Mouse (Mus musculus): ENCODE data around the gene Kat8.
"Not testable (repeated sequence)": the region's sequence is repeated elsewhere in the genome, so short reads cannot be mapped to it uniquely, and the experiment has no call there.

Kat8 gene

GRCm38 (mm10) chr7:127890798-127891197, 21.5 kb upstream of the Kat8 start, which contains the start of gene Prss53:
Gene Prss53 (minus strand): TSS chr7:127890970.
- no peak for TF ChIP-seq POU5F1 (IDR thresholded peaks at IDR 0.05; ENCODE audit: borderline replicate concordance, low read length)
- TF ChIP-seq NANOG (IDR thresholded peaks at IDR 0.05; ENCODE audit: borderline replicate concordance, low read length): no peak
- TF ChIP-seq CTCF (conservative IDR thresholded peaks at IDR 0.05; ENCODE audit: low read length): no peak
- Histone ChIP-seq H3K4me1 (replicated peaks; ENCODE audit: low read depth, low read length) (peaks cover 62% of the 10 kb centered on the region), H3K9me3 (ENCODE audit: low read length) (no peaks in the 10 kb centered on the region), H3K4me3 (replicated peaks; ENCODE audit: low read length) (no peak within 1 kb of the TSS), H3K36me3 (ENCODE audit: insufficient read depth, low read length) (peaks cover 87% of the 10 kb centered on the region), H3K27me3 (ENCODE audit: insufficient read depth, low read length) (no peaks in the 10 kb centered on the region)

GRCm38 (mm10) chr7:127894480-127894879, 17.8 kb upstream of the Kat8 start:
- H3K4me1 ChIP-seq (replicated peaks; ENCODE audit: low read depth, low read length): peaks cover 59% of the 10 kb centered on the region

GRCm38 (mm10) chr7:127895442-127895841, 16.9 kb upstream of the Kat8 start, which contains the start of the genes Gm21974 and Vkorc1:
Gene Gm21974 (minus strand): TSS chr7:127895454.
Gene Vkorc1 (minus strand): TSS chr7:127895617.
- Histone ChIP-seq H3K27me3 (ENCODE audit: insufficient read depth, low read length) (no peaks in the 10 kb centered on the region), H3K4me3 (replicated peaks; ENCODE audit: low read length) (peak within 1 kb of the TSS; percentile 92), H3K4me1 (replicated peaks; ENCODE audit: low read depth, low read length) (peaks cover 63% of the 10 kb centered on the region), H3K9me3 (ENCODE audit: low read length) (no peaks in the 10 kb centered on the region), H3K36me3 (ENCODE audit: insufficient read depth, low read length) (peaks cover 41% of the 10 kb centered on the region)
- TF ChIP-seq NANOG (IDR thresholded peaks at IDR 0.05; ENCODE audit: borderline replicate concordance, low read length) (peak; percentile 14; the same call in 1 of the 2 replicates), CTCF (conservative IDR thresholded peaks at IDR 0.05; ENCODE audit: low read length) (no peak), POU5F1 (IDR thresholded peaks at IDR 0.05; ENCODE audit: borderline replicate concordance, low read length) (no peak)

More at GRCm38 (mm10) chr7:127894480-127894879, 17.8 kb upstream of the Kat8 start:
- Histone ChIP-seq H3K9me3 (ENCODE audit: low read length) (no peaks in the 10 kb centered on the region), H3K27me3 (ENCODE audit: insufficient read depth, low read length) (no peaks in the 10 kb centered on the region), H3K4me3 (replicated peaks; ENCODE audit: low read length) (peak overlapping the region; percentile 92), H3K36me3 (ENCODE audit: insufficient read depth, low read length) (peaks cover 51% of the 10 kb centered on the region)
- TF ChIP-seq NANOG (IDR thresholded peaks at IDR 0.05; ENCODE audit: borderline replicate concordance, low read length) (no peak), CTCF (conservative IDR thresholded peaks at IDR 0.05; ENCODE audit: low read length) (no peak), POU5F1 (IDR thresholded peaks at IDR 0.05; ENCODE audit: borderline replicate concordance, low read length) (no peak)

GRCm38 (mm10) chr7:127895891-127896290, 16.4 kb upstream of the Kat8 start:
- peak overlapping the region; percentile 92 for H3K4me3 ChIP-seq (replicated peaks; ENCODE audit: low read length)
- H3K36me3 ChIP-seq (ENCODE audit: insufficient read depth, low read length): peaks cover 36% of the 10 kb centered on the region
- peaks cover 59% of the 10 kb centered on the region for H3K4me1 ChIP-seq (replicated peaks; ENCODE audit: low read depth, low read length)
- not testable (repeated sequence) for H3K9me3 ChIP-seq (ENCODE audit: low read length); H3K27me3 ChIP-seq (ENCODE audit: insufficient read depth, low read length)

- peak overlapping the region; percentile 92 for H3K4me3 ChIP-seq (replicated peaks; ENCODE audit: low read length)
- peaks cover 32% of the 10 kb centered on the region for H3K36me3 ChIP-seq (ENCODE audit: insufficient read depth, low read length)
- TF ChIP-seq CTCF (conservative IDR thresholded peaks at IDR 0.05; ENCODE audit: low read length) (peak; percentile 95), NANOG (IDR thresholded peaks at IDR 0.05; ENCODE audit: borderline replicate concordance, low read length) (no peak)
- H3K27me3 ChIP-seq (ENCODE audit: insufficient read depth, low read length): no peaks in the 10 kb centered on the region
- peaks cover 55% of the 10 kb centered on the region for H3K4me1 ChIP-seq (replicated peaks; ENCODE audit: low read depth, low read length)
- no peaks in the 10 kb centered on the region for H3K9me3 ChIP-seq (ENCODE audit: low read length)
Measured at GRCm38 (mm10) chr7:127896384-127896783, 15.9 kb upstream of the Kat8 start.

GRCm38 (mm10) chr7:127897542-127897941, 14.8 kb upstream of the Kat8 start:
- Histone ChIP-seq H3K4me1 (replicated peaks; ENCODE audit: low read depth, low read length) (peaks cover 55% of the 10 kb centered on the region), H3K9me3 (ENCODE audit: low read length) (no peaks in the 10 kb centered on the region), H3K4me3 (replicated peaks; ENCODE audit: low read length) (no peak overlapping the region), H3K36me3 (ENCODE audit: insufficient read depth, low read length) (peaks cover 20% of the 10 kb centered on the region), H3K27me3 (ENCODE audit: insufficient read depth, low read length) (no peaks in the 10 kb centered on the region)
- TF ChIP-seq NANOG (IDR thresholded peaks at IDR 0.05; ENCODE audit: borderline replicate concordance, low read length): no peak
- TF ChIP-seq CTCF (conservative IDR thresholded peaks at IDR 0.05; ENCODE audit: low read length): no peak
- TF ChIP-seq POU5F1 (IDR thresholded peaks at IDR 0.05; ENCODE audit: borderline replicate concordance, low read length): no peak

- Histone ChIP-seq H3K36me3 (ENCODE audit: insufficient read depth, low read length) (peaks cover 12% of the 10 kb centered on the region), H3K9me3 (ENCODE audit: low read length) (no peaks in the 10 kb centered on the region), H3K4me1 (replicated peaks; ENCODE audit: low read depth, low read length) (peaks cover 55% of the 10 kb centered on the region), H3K27me3 (ENCODE audit: insufficient read depth, low read length) (no peaks in the 10 kb centered on the region), H3K4me3 (replicated peaks; ENCODE audit: low read length) (no peak overlapping the region)
- TF ChIP-seq NANOG (IDR thresholded peaks at IDR 0.05; ENCODE audit: borderline replicate concordance, low read length) (no peak), CTCF (conservative IDR thresholded peaks at IDR 0.05; ENCODE audit: low read length) (no peak), POU5F1 (IDR thresholded peaks at IDR 0.05; ENCODE audit: borderline replicate concordance, low read length) (no peak)
Measured at GRCm38 (mm10) chr7:127898179-127898956, 13.9 kb upstream of the Kat8 start.

- Histone ChIP-seq H3K4me1 (replicated peaks; ENCODE audit: low read depth, low read length) (peaks cover 50% of the 10 kb centered on the region), H3K9me3 (ENCODE audit: low read length) (no peaks in the 10 kb centered on the region), H3K4me3 (replicated peaks; ENCODE audit: low read length) (no peak overlapping the region), H3K27me3 (ENCODE audit: insufficient read depth, low read length) (no peaks in the 10 kb centered on the region), H3K36me3 (ENCODE audit: insufficient read depth, low read length) (peaks cover 2% of the 10 kb centered on the region)
- TF ChIP-seq CTCF (conservative IDR thresholded peaks at IDR 0.05; ENCODE audit: low read length) (no peak), NANOG (IDR thresholded peaks at IDR 0.05; ENCODE audit: borderline replicate concordance, low read length) (no peak), POU5F1 (IDR thresholded peaks at IDR 0.05; ENCODE audit: borderline replicate concordance, low read length) (no peak)
Measured at GRCm38 (mm10) chr7:127899997-127900396, 12.3 kb upstream of the Kat8 start.

GRCm38 (mm10) chr7:127901772-127902171, 10.5 kb upstream of the Kat8 start:
- Histone ChIP-seq H3K4me3 (replicated peaks; ENCODE audit: low read length) (no peak overlapping the region), H3K4me1 (replicated peaks; ENCODE audit: low read depth, low read length) (peaks cover 49% of the 10 kb centered on the region), H3K36me3 (ENCODE audit: insufficient read depth, low read length) (peaks cover 20% of the 10 kb centered on the region), H3K9me3 (ENCODE audit: low read length) (no peaks in the 10 kb centered on the region), H3K27me3 (ENCODE audit: insufficient read depth, low read length) (no peaks in the 10 kb centered on the region)
- TF ChIP-seq POU5F1 (IDR thresholded peaks at IDR 0.05; ENCODE audit: borderline replicate concordance, low read length): no peak
- TF ChIP-seq CTCF (conservative IDR thresholded peaks at IDR 0.05; ENCODE audit: low read length): no peak
- no peak for TF ChIP-seq NANOG (IDR thresholded peaks at IDR 0.05; ENCODE audit: borderline replicate concordance, low read length)

Data from E14TG2a.4 (cell line).